Mouse (Mus musculus): ENCODE data around the gene Wdr31.

GRCm38 (mm10) chr4:62495946-62496345 lies 25.2 kb upstream of the Wdr31 start:
- TF ChIP-seq ZKSCAN1 (IDR thresholded peaks at IDR 0.05; ENCODE audit: borderline replicate concordance, low read depth, low read length) (no peak), MAFK (IDR thresholded peaks at IDR 0.05; ENCODE audit: insufficient replicate concordance, low read length) (no peak), CTCF (conservative IDR thresholded peaks at IDR 0.05 in 1 of 2, IDR thresholded peaks at IDR 0.05 in 1 of 2; ENCODE audit: low read depth in 2 of 2, low read length in 2 of 2) (no peak), POLR2A (IDR thresholded peaks at IDR 0.05; ENCODE audit: low read depth, low read length) (no peak), HCFC1 (IDR thresholded peaks at IDR 0.05; ENCODE audit: low read depth, low read length) (no peak), USF1 (IDR thresholded peaks at IDR 0.05; ENCODE audit: low read depth, low read length) (no peak)
